ENCODE assay signal across 17 mouse cellular contexts in the genomic region with DNA sequence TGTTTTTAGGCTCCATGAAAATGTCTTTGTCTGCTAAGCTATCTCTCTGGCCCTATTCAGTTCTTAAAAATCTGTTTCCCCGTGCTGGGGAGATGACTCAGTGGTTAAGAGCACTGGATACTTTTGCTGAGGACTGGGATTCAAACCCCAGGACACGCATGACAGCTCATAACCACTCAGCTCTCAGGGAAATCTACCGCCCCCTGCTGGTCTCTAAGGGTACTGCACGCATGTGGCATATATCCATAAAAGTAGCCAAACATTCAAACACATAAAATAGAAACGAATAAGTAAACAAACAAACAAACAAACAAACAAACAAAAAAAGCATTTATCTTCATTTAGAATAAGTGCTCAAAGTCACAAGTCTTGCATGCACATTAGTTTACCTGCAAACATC.
DNase-seq lines count a peak whose midpoint lies in the region; ATAC-seq and TF ChIP-seq lines count a peak whose summit lies in the region.
"Had no signal": no experiment of that assay in that cellular context is flagged by ENCODE, and none has a peak within 500 bp of the region (broad histone marks: within the 10 kb centered on the region; RNA-seq: fewer than 3 reads in every experiment).

No protein-coding gene starts in this region.

- WGBS in kidney, postnatal 0 days, result 86% methylated on average over 5 of the region's 5 CpGs
- WGBS in midbrain, postnatal 0 days, result 87% methylated on average over 5 of the region's 5 CpGs
- WGBS in midbrain, embryonic 15.5 days, result 89% methylated on average over 5 of the region's 5 CpGs

- H3K4me2 ChIP-seq in kidney, postnatal 0 days (ENCODE audit: low read length), result no peak overlapping the region
- no peak overlapping the region for H3K4me2 ChIP-seq in midbrain, postnatal 0 days (ENCODE audit: low read depth, low read length, poor library complexity, severe bottlenecking)
- H3K4me2 ChIP-seq in midbrain, embryonic 15.5 days, result no peak overlapping the region
- H3K4me2 ChIP-seq: embryonic facial prominence, embryonic 15.5 days; limb, embryonic 15.5 days had no signal

- ATAC-seq in kidney, postnatal 0 days (replicated peaks; ENCODE audit: low FRiP score, low read depth), result no peak
- ATAC-seq in midbrain, postnatal 0 days (ENCODE audit: low FRiP score), result no peak
- ATAC-seq in midbrain, embryonic 15.5 days (replicated peaks), result no peak
- ATAC-seq: hindbrain, embryonic 16.5 days had no signal

- H3K9ac ChIP-seq in kidney, postnatal 0 days (ENCODE audit: low read depth, low read length), result no peak overlapping the region
- H3K9ac ChIP-seq in midbrain, postnatal 0 days (replicated peaks; ENCODE audit: low read length, poor library complexity, severe bottlenecking), result no peak overlapping the region
- no peak overlapping the region for H3K9ac ChIP-seq in midbrain, embryonic 15.5 days
- H3K9ac ChIP-seq: embryonic facial prominence, embryonic 15.5 days; limb, embryonic 15.5 days had no signal

- no peaks in the 10 kb centered on the region for H3K4me1 ChIP-seq in kidney, postnatal 0 days (replicated peaks; ENCODE audit: insufficient read depth, low read length)
- no peaks in the 10 kb centered on the region for H3K4me1 ChIP-seq in midbrain, postnatal 0 days (ENCODE audit: insufficient read depth, low read length)
- no peaks in the 10 kb centered on the region for H3K4me1 ChIP-seq in midbrain, embryonic 15.5 days
- H3K4me1 ChIP-seq: embryonic facial prominence, embryonic 15.5 days had no signal

- peaks cover 3% of the 10 kb centered on the region; the same call in 1 of the 2 replicates for H3K9me3 ChIP-seq in kidney, postnatal 0 days (replicated peaks; ENCODE audit: low read length)
- no peaks in the 10 kb centered on the region for H3K9me3 ChIP-seq in midbrain, postnatal 0 days (ENCODE audit: low read length)
- no peaks in the 10 kb centered on the region for H3K9me3 ChIP-seq in midbrain, embryonic 15.5 days

- no peaks in the 10 kb centered on the region for H3K36me3 ChIP-seq in kidney, postnatal 0 days (ENCODE audit: insufficient read depth, low read length)
- H3K36me3 ChIP-seq in midbrain, postnatal 0 days (ENCODE audit: insufficient read depth, low read length), result no peaks in the 10 kb centered on the region
- H3K36me3 ChIP-seq in midbrain, embryonic 15.5 days (replicated peaks), result no peaks in the 10 kb centered on the region
- H3K36me3 ChIP-seq: embryonic facial prominence, embryonic 15.5 days; limb, embryonic 15.5 days had no signal

- DNase-seq in kidney, postnatal 0 days (ENCODE audit: low spot score), result no peak
- DNase-seq in kidney, adult 9 months, result no peak
- no peak for DNase-seq in midbrain, postnatal 0 days (ENCODE audit: low spot score)
- peak; percentile 53 for DNase-seq in ZHBTc4 (ENCODE audit: low read depth, low spot score)
- no peak for DNase-seq in Muller cell, postnatal 12 days (ENCODE audit: inconsistent ontology term)
- no peak for DNase-seq in adrenal gland, adult (ENCODE audit: inconsistent age in 2 of 2, low spot score in 1 of 2)
- DNase-seq: adrenal gland, adult 2 months; cerebellum, adult 8-10 months; heart, adult 18-20 months; midbrain, embryonic 14.5 days; right cerebral cortex, postnatal 14 days; thymus, adult 2 months had no signal

- no peak overlapping the region for H3K4me3 ChIP-seq in kidney, postnatal 0 days (replicated peaks; ENCODE audit: low read depth, low read length)
- H3K4me3 ChIP-seq in midbrain, postnatal 0 days (ENCODE audit: low read depth, low read length), result no peak overlapping the region
- no peak overlapping the region for H3K4me3 ChIP-seq in midbrain, embryonic 15.5 days
- H3K4me3 ChIP-seq: embryonic facial prominence, embryonic 15.5 days; limb, embryonic 15.5 days had no signal

- H3K27ac ChIP-seq in kidney, postnatal 0 days, result no peak overlapping the region
- H3K27ac ChIP-seq in midbrain, postnatal 0 days (ENCODE audit: low read depth, low read length), result no peak overlapping the region
- no peak overlapping the region for H3K27ac ChIP-seq in midbrain, embryonic 15.5 days
- H3K27ac ChIP-seq: embryonic facial prominence, embryonic 15.5 days; limb, embryonic 15.5 days; macrophage had no signal

- no peaks in the 10 kb centered on the region for H3K27me3 ChIP-seq in kidney, postnatal 0 days (ENCODE audit: insufficient read depth, low read length)
- H3K27me3 ChIP-seq in midbrain, postnatal 0 days (ENCODE audit: insufficient read depth, low read length), result no peaks in the 10 kb centered on the region
- no peaks in the 10 kb centered on the region for H3K27me3 ChIP-seq in midbrain, embryonic 15.5 days (replicated peaks)
- H3K27me3 ChIP-seq: embryonic facial prominence, embryonic 15.5 days; limb, embryonic 15.5 days had no signal

- peak; percentile 46 for TF ChIP-seq CTCF in kidney, postnatal 0 days (IDR thresholded peaks at IDR 0.05; ENCODE audit: low read depth)
- peak; percentile 49 for TF ChIP-seq CTCF in midbrain, postnatal 0 days (IDR thresholded peaks at IDR 0.05)
